Mouse (Mus musculus) CD4-positive, CD25-positive, alpha-beta regulatory T cell, adult 2 months (primary cell): ENCODE results near the gene Slc25a45.

Experiments used
- DNase-seq: peaks from one replicate; pipeline ENCODE4 v3.0.0-alpha.2; 2012; ENCODE audit warnings: low read depth, low spot score

Slc25a45 gene

DNA sequence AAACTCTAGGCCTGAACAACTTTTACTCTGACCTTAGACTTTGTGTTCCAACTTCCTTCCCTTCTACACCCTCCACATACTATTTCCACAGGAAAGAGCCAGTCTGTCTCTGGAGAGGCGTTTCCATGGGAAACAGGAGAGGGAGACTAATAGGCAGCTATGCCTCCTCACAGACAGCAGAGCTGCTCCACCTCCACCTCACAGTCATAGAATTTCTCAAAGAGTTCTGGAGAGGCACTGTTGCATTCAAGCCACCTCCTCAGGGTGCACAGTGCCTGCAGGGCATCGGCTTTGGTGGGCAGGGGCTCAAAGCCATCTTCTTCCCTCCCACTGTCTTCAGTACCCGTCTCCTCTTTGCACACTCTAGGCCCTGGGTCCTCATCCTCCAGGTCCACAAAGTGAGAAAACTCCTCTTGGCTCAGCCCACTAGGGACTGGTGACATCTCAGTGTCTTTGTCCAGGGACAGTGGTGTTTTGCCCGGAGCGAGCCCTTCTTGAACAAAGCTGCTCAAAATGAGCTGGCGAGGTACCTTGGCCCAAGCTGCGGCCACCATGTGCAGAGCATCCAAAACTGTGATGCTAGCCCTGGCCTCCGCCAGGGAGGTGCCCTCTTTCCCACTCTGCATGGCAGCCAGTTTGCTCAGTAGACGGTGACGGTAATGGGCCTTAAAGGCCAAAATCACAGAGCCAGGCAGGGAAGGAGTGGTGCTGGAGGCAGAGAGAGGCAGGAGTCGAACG lies 14.1 kb downstream of the Slc25a45 start:
- DNase-seq = no peak

DNA sequence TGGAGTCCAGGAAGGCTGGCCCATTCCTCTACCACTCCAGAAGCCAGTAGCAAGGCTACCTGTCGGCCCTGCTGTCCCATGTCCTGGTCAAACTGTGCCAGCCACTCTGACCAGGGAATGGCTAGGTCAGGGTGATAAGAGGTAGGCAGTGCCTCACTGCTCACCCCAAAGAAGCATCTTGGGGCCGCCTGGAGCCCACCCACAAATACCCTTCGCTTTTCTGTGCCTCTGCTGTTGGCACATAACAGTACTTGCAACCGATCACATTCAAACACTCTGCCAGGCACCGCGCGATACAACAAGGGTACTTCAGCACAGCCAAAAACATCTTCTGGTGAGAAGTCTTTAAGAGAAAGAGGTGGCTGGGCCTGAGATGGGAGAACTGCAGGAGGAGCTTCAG lies 14.7 kb downstream of the Slc25a45 start:
- DNase-seq = no peak

DNA sequence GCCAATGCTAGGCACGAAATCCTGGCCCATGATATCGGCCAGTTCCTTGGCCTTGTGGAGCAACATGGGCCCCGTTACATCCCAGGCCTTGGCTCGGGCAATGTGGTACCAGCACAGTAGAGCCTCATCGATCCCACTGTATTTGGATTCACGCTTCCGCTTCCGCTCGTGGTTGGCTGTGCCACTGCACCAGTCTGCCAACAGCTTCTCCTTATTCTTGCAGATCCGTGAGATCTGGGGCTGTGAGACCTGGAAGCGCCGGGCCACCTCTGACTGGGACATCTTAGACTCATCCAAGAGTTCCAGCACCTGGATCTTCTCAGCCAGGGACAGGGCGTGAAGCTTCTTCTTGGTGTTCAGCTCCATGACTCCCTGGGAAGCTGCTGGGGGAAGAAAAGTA lies 15.1 kb downstream of the Slc25a45 start:
- DNase-seq = no peak

DNA sequence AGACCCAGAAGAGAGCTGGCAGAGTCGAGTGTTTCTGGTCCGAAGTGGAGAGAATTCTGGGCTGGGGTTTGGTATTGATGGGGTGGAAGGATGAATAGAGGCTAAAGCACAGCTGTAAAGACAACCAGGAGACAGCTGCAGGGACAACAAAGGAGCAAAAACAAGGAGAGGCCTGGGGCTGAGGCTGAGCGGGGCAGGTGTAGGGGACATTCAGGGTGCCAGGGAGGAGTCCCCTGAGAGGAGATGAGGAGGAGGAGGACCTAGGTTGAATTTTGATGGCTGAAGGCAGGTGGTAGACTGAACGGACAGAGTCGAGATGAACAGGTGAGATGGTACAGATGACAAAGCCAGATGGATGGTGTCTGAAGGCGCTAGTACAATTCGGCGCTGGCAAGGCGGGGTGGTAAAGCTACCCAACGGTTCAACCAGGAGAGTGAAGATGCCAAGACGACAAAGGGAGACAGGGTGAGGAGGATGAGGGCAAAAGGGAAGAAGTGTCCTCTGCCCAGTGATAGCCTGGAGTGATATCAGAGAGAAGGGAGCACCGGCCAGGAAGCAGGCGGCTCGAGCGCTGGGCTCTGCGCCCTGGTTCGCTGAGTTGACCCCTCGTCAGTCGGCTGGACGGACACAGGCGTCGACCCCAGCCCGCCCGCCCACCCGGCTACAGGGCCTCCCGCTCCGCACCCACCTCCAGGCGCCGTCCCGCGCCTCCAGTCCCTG lies 15.8 kb downstream of the Slc25a45 start:
- peak; percentile 23 for DNase-seq

DNA sequence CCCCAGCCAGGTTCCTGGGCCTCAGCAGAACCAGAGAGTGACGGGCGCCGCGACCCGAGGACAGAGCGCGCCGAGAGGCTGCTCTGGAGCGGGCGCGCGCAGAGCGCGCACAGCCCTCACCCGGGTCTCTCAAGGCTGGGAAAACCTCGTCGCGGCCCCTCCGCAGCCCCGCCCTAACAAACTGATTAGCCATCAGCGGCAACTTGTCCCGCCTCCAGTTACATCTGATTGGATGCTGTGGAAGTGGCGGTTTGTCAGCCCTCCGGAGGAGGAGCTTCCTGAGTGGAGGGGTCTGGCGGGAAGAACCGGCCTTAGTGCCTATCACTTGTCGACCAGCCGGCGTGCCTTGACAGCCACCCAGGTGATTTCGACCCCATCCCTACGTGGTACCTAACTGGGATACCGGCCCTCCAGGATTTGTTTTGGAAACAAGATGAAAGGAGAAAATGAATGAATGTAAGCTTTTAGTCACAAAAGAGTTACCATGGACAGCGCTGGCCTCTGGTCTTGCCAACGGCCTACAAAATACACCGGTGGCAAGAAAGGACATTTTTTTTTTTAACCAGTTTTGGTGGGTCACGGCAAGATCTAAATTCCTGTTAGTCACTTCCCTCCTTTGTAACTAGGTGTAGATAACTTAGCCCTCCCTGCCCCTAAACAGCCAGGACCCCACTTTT lies 16.5 kb downstream of the Slc25a45 start, which contains the start of gene Tigd3:
TSS of gene Tigd3 (minus strand) at position 148 of the 677 bp plus-strand sequence.
- peak; percentile 93 for DNase-seq

DNA sequence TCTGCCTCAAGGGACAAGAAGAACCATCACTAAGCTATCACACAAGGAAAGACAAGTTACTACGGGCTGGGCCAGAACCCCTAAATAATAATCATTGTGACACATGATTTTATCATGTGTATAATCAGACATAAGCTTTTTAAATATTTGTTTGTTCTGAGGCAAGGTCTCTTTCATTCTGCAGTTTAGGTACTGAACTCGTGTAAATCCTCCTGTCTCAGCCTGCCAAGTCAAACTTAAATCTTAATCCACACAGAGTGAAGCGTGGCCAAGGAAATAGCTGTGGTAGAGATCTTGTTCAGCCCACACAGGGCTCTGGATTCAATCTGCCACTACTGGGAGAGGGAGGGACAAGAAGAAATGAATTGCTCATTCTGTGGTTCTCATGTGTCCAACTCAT lies 29.7 kb downstream of the Slc25a45 start:
- no peak for DNase-seq

DNA sequence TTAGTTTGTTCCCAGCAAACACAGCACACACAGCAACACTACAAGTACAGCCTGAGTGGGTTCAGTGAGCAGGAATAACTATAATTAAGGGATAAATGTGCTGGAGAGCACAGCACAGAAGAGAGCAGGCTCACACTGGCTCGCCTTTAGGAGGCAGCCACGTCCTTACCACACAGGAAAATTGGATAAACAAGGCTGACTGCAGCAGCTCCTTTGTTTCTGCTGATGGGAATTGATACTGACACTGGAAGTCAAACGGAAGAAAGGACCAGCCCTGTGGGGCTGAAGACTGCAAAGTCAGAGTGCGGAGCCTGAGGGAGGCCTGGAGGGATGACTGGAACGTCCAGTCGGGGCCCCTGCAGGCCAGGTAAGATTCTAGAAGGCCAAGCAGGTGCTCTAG lies 32.6 kb downstream of the Slc25a45 start:
- DNase-seq = no peak

DNA sequence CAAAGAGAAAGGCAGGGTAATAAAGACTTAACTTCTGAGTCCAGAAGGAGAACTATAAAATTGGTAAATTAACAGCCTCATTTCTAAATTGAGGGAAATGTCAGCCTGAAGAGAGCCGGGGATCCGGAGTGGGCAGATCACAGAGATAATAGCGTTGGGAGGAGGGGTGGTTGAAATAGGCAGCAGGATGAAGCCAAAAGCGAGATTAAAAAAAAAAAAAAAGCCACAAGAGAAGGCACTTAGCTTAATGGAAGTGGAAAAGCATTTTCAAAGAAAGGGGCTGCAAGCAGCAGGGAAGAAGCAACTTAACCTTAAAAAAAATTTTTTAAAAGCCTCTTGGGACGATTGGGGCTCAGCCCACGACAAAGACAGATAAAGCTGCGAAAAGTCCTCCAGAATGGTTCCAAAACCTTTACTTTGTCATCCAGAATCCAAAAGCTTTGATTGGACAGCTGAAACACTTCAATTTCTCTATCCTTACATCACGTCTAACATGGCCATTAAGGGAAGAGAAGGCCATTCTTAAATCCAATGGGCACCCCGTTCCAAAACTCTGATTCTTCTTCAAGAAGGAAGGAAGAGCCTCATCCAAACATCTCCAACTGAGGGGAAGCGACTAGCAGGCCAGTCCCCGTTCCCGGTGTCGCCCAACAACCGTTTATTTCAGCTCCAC lies 34.0 kb downstream of the Slc25a45 start:
- peak; percentile 20 for DNase-seq

DNA sequence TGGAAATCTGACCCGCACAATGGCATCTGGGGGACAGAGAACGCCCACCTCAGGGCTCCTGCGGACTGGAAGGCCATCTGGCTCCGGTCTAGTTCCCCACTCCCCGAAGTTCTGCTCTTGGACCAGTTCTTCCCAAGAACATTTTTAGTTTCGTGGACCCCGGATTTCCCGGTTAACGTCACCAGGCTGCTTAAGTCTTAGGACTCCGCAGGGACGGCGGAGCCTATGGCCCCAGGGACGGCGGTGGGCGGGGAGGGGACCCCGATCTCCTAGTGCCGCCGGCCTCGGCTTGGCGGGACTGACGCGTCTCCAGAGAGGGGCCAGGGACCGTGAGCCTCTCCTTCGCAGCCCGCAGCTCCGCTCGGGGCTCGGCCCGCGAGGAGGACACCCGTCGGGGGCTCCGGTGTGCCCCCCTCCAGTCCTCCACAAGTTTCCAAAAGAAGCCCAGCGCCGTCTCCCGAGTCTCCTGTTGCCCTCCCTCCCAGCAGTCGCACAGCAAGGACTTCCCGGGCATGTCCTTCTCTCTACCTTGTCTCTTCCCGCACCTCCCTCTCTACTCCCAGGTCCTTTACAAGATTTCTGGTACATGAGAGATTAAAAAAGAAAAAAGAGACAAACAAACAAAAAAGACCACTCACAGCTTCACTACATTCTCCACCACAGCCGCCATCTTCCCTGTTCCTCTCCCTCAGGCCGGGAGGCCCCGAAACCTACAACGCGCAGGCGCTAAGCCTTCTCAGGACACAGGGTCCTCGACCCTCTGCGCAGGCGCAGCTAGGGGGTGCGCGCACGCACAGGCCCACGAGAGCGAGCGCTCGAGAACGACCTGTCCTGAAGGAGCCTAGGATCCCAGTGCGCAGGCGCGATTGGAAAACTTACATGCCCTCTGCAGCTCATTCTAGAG lies 34.7 kb downstream of the Slc25a45 start:
- peak; percentile 100 for DNase-seq

DNA sequence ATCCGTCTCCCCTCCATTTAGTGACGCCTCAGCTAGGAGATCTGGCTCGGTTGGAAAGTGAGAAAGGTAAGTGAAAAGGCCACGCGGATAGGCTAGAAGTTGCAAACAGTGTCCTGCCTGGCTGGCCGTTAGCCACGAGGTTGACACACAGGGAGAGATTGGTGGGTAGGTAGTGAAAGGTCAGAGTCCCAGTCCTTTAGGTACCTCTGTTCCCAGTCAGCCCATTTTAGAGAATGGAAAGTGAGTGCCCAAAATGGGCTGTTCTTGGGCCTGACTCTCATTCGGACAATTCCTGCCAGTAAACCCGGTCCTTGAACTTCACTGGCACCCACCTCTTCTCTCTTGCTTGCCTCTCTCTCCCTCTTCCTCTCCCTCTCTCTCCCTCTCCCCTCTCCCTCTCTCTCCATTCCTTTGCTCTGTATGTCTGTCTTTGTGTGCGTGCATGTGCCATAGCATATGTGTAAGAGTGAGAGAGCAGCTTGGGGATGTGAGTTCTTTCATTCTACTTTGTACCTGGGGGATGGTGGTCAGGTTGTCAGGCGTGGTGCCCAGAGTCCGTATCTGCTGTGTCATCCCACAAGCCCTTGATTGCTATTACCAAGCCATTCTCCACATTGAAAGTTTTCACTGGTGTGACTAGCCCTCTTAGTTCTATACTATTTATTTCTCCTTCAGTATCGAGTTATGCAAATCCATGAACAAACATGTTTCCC lies 35.6 kb downstream of the Slc25a45 start, which contains the start of gene Dpf2:
TSS of gene Dpf2 (minus strand) at position 4 of the 713 bp plus-strand sequence.
- DNase-seq = no peak

DNA sequence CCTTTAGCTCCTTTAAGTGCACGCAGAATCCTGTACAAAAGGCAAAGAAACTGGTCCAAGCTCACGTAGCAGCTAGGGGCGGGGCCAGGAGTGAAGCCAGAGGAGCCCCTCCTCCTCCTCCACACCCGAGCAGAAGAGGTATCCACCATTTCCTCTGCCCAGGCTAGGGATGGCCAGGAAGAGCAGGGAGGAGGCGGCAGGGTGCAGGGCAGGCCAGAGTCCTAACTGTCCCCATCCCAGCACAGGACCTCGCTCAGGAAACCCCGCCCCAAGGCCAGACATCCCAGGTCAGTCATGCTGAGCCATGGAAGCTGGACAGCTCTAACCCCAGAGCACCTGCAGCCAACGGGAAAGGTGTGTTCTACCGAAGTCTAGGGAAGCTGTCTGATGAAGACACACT lies 44.1 kb downstream of the Slc25a45 start:
- no peak for DNase-seq

DNA sequence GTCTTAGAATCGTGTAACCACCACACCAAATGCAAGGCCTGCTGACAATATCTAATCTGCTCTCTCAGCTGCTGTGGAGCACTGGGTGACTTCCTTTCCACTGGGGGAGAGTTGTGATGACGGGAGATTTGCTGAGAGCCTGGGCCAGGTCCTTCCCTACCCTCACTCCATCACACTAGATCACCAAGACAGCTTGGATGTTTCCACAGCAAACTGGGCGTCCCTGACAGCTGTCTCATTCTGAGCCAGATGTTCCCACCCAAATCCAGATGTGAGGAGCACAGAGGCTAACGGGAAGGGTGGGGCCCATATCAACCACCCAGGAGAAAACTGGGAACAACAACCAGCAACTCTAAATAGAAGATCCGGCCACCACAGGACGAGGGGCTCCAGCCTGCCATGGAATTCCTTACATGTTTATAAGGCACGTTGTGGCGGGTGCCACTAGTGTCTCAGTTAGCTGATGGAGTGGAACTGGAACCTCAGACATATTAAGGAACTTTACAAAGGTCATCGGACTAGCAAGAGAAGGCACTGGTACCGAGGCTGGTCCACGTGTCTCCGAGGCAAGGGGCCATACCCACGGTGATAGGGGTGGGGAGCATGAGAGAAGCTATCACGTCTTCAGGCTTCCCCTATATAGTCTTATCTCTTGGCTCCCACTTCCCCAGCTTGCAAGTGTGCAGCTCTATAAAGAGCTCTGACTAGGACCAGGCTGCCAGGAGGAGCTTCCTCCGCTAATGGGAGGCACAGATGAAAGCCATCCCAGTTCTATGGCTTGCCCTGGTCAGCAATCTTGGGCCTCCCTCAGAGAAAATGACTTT lies 44.7 kb downstream of the Slc25a45 start:
- DNase-seq = no peak

DNA sequence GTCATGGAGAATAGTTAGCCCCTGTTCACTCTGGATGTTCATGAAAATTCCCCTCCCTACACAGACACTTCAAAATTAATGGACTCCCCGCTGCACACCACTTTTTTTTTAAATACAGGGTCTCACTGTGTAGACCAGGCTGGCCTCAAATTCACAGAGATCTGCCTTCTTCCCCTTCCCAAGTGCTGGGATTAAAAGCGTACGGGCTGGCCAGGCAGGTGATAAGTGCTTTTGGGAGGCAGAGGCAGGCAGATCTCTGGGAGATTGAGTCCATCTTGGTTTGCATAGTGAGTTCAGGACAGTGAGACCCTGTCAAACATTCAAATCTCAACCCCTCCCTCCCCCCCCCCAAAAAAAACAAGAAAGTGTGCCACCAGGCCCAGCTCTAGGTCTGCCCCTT lies 45.4 kb downstream of the Slc25a45 start:
- no peak for DNase-seq

DNA sequence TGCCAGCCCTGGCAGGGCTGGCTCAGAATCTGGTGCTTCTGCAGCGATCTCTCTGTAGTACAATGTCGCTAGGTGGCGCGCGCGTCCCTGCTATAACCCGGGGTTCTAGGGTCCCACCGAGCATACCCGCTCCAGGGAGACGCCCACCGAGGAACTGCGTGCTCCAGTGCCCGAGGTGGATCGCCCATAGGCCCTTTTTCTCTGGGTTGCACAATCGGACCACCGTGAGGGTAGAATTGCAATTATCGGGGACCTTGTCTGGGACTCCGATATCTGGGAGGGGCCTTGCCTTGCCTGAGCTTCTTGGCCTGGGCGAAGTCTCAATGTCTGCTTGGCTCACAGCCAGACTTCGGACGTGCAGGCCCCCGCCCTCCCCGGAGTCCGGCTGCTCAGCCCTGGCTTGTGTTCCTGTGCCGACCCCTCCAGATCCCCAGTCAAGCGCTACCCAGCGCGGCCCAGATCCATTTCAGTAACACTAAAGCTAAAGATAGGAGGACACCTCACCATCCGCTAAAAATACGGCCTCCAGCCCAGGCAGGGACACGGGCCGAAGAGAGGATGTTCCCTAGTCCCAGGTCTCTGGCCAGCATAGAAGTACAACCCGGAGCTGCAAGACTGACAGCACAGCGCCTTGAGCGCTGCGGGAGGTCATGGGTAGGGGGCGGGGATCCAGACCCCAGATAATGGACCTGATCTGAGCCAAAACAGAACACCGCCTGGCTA lies 46.5 kb downstream of the Slc25a45 start:
- DNase-seq = peak; percentile 89

DNA sequence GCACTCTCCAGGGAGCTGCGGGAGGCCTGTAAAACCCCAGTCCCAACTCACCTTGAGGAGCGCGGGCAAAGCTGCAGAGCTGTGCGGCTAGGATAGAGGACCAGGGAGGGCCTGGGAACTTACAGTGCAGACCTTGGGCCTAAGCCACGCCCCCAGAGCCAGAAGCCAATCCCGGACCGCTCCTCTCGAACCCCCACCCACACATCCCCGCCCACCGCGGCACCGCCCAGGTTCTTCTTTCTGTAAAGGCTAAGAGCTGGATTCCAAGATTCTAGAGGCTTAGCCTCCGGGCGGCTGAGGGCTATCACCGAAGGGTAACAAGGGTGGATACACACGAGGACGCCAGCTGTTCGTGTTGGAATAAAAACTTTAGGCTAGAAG lies 47.1 kb downstream of the Slc25a45 start, which contains the start of gene Cdc42ep2:
TSS of gene Cdc42ep2 (minus strand) at position 104 of the 381 bp plus-strand sequence.
- peak; percentile 95 for DNase-seq

DNA sequence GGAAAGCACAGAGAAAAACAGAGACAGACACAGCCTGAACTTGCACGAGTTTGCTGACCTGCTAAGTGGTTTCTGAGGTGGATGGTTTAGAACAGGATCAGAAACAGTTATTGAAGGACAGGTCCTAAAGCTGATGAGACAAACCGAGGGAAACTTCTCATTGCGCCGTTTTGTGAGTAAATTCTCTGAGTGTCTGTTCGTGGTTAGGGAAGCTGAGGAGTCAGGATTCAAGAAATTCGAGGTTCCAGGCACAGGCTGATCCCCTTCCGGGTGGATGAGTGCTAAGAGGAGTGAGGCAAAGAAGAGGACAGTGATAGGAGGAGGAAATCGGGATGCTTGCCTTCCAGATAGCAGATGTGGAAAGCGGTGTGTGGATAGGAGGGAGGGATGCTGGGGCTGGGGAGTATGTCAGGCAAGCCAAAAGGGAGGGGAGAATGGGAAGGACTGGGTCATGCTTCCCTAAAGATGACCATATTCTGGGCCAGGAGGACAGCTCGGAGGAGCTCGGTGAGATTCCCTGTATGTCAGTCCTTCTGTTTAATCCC lies 47.8 kb downstream of the Slc25a45 start:
- no peak for DNase-seq

DNA sequence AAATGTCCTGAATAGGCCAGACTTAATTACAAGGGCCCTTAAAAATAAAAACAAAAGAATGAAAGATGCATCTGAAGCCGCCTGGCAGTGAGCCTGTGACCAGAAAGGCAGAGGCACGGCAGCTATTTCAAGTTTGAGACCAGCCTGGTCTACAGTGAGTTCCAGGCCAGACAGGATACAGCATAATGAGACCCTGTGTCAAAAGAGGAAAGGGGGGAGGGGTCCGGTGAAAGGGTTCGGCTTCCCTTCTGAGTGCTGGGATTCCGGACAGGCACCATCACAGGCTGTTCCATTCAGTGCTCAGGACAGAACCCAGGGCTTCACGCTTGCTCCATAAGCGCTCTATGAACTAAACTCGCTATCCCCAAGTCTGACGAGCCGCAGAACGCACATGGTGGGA lies 49.4 kb downstream of the Slc25a45 start:
- DNase-seq = no peak

DNA sequence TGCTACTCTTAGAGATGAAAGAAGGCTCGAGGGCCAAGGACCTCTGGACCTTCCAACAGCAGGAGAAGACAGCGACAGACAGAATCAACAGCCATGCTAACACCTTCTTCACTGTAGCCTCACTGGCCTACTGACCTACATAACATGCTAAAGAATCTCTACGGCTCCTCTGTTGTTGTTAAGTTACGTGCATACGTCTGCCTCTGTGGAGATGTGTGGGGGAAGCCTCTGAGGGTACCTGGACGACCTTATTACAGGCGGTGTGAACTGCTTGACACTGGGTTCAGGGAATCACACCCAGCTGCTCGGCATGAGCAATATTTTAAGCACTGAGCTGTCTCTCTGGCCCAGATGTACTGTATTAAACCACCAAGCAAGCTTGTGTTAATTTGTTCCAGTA lies 49.9 kb downstream of the Slc25a45 start:
- no peak for DNase-seq
